Mouse (Mus musculus) megakaryocyte, embryonic 14.5 days (primary cell): ENCODE data around the gene Slc16a11.

Experiments used
- FLI1 ChIP-seq: IDR thresholded peaks from 2 replicates; pipeline ENCODE4 v1.6.1; 2012; ENCODE audit warnings: low read length, inconsistent platforms, mixed read lengths
- GATA1 ChIP-seq: IDR thresholded peaks from 3 replicates; pipeline ENCODE4 v1.6.1; 2012; ENCODE audit warnings: mixed read lengths, low read length, inconsistent platforms, borderline replicate concordance

DNA sequence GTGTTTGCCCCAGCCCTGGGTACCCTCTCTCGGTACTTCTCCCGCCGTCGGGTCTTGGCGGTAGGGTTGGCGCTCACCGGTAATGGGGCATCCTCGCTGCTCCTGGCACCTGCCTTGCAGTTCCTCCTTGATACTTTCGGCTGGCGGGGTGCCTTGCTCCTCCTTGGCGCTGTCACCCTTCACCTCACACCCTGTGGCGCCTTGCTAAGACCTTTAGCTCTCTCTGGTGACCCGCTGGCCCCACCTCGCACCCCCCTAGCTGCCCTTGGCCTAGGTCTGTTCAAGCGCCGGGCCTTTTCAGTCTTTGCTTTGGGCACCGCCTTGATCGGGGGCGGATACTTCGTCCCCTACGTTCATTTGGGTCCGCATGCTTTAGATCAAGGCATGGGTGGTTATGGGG, 2.7 kb downstream of the Slc16a11 start:
- TF ChIP-seq GATA1: no peak
- no peak for TF ChIP-seq FLI1
